Mouse (Mus musculus) neural tube, embryonic 15.5 days (tissue): ENCODE data around the gene Apoa4. TPM values are rescaled to one million over a fixed set of nuclear protein-coding genes. Genes with fewer than 3 reads are reported as not detected.

Experiments
- ATAC-seq: fragments of 200-750 bp; cut with Nextera tagmentation; 2 replicates; pipeline ENCODE4 v1.8.0; 2017; ENCODE audit warnings: mild to moderate bottlenecking, moderate TSS enrichment, moderate library complexity; ENCODE audit not compliant: low FRiP score
- H3K27ac ChIP-seq: fragments of 300-500 bp; sonication (generic); replicated peaks from 2 replicates; pipeline ENCODE4 v1.5.1; 2015; ENCODE audit warnings: mild to moderate bottlenecking, inconsistent platforms
- H3K27me3 ChIP-seq: fragments of 300-500 bp; sonication (generic); replicated peaks from 2 replicates; pipeline ENCODE4 v1.6.1; 2015; ENCODE audit warnings: inconsistent platforms
- H3K36me3 ChIP-seq: fragments of 300-500 bp; sonication (generic); 2 replicates; pipeline ENCODE4 v1.6.1; 2015; ENCODE audit warnings: inconsistent platforms
- H3K4me1 ChIP-seq: fragments of 300-500 bp; sonication (generic); 2 replicates; pipeline ENCODE4 v1.6.1; 2015; ENCODE audit warnings: inconsistent platforms
- H3K4me2 ChIP-seq: fragments of 300-500 bp; sonication (generic); 2 replicates; pipeline ENCODE4 v1.6.1; 2015; ENCODE audit warnings: inconsistent platforms, mild to moderate bottlenecking, moderate library complexity
- H3K4me3 ChIP-seq: fragments of 300-500 bp; sonication (generic); replicated peaks from 2 replicates; pipeline ENCODE4 v1.5.1; 2015; ENCODE audit warnings: mild to moderate bottlenecking, inconsistent platforms
- H3K9ac ChIP-seq: fragments of 300-500 bp; sonication (generic); replicated peaks from 2 replicates; pipeline ENCODE4 v1.6.1; 2015; ENCODE audit warnings: mild to moderate bottlenecking, inconsistent platforms
- H3K9me3 ChIP-seq: fragments of 300-500 bp; sonication (generic); replicated peaks from 2 replicates; pipeline ENCODE4 v1.6.1; 2016; ENCODE audit warnings: inconsistent platforms
- WGBS: fragments of 180-500 bp; shearing (Covaris S2); methylation state at CpG from one replicate; pipeline ENCODE4 v1.1.7; 2015; ENCODE audit warnings: mixed read lengths; 5-methylcytosine and 5-hydroxymethylcytosine counted together
- polyA plus RNA-seq: library from polyadenylated mRNA; unstranded; fragments of >200 nt; fragmentation: Nextera tagmentation; extraction: Ambion mirVana; gene quantifications from 2 replicates; pipeline ENCODE4 v1.2.1, GENCODE M21; 2015

Gene Apoa4
- polyA plus RNA-seq, 1 experiment from 2014 or later = not detected

GRCm38 (mm10) chr9:46257546-46257945 is 17.1 kb downstream of the Apoa4 start:
- Histone ChIP-seq H3K4me2 (no peak overlapping the region), H3K9ac (no peak overlapping the region), H3K27ac (no peak overlapping the region), H3K36me3 (no peaks in the 10 kb centered on the region), H3K4me3 (no peak overlapping the region), H3K4me1 (no peaks in the 10 kb centered on the region), H3K9me3 (no peaks in the 10 kb centered on the region), H3K27me3 (no peaks in the 10 kb centered on the region)
- 96% methylated on average over 3 of the region's 3 CpGs for WGBS
- no peak for ATAC-seq

- 89% methylated on average over 6 of the region's 6 CpGs for WGBS
- no peak overlapping the region for H3K9ac ChIP-seq
- H3K9me3 ChIP-seq = no peaks in the 10 kb centered on the region
- H3K4me2 ChIP-seq = no peak overlapping the region
- no peaks in the 10 kb centered on the region for H3K4me1 ChIP-seq
- H3K4me3 ChIP-seq = no peak overlapping the region
- H3K27ac ChIP-seq = no peak overlapping the region
- H3K27me3 ChIP-seq = no peaks in the 10 kb centered on the region
- H3K36me3 ChIP-seq = no peaks in the 10 kb centered on the region
- no peak for ATAC-seq
Measured at GRCm38 (mm10) chr9:46259111-46259510, 18.6 kb downstream of the Apoa4 start.

GRCm38 (mm10) chr9:46261131-46261530 is 20.6 kb downstream of the Apoa4 start:
- WGBS = 91% methylated on average over 7 of the region's 7 CpGs
- Histone ChIP-seq H3K27me3 (no peaks in the 10 kb centered on the region), H3K4me2 (no peak overlapping the region), H3K36me3 (no peaks in the 10 kb centered on the region), H3K27ac (no peak overlapping the region), H3K9me3 (no peaks in the 10 kb centered on the region), H3K9ac (no peak overlapping the region), H3K4me3 (no peak overlapping the region), H3K4me1 (no peaks in the 10 kb centered on the region)
- ATAC-seq = no peak

DNA sequence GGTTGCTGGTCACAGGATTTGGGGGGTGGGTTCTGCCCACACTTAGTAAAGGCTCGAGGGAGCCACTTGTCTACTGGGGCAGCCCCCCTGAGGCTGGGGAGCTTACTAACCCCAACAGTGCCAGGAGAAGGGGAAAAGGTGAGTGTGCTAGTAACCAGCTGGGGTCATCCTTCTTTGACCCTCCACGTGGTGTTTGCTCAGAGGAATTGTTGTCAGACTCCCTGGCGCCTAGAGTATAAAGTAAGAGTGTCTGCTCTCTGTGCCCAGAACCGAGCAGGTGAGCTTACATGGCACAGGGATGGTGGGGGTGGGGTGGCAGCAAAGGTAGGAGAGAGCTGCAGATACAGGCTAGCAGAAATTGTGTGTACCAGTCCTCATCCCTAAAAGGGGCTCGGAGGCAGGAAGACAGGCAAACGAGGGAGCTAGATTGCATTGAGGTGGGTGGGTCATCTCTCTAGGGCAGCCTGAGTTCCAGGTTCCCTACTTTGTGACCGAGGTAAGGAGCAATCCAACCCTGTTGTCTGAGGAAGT is 27.9 kb downstream of the Apoa4 start, which contains the start of gene Apoa5:
TSS of gene Apoa5 (plus strand) at position 291 of the 531 bp plus-strand sequence.
- peaks cover 25% of the 10 kb centered on the region for H3K27me3 ChIP-seq
- no peak for ATAC-seq
- H3K4me3 ChIP-seq = no peak within 1 kb of the TSS
- H3K4me2 ChIP-seq = no peak within 1 kb of the TSS
- H3K9me3 ChIP-seq = no peaks in the 10 kb centered on the region
- no peak within 1 kb of the TSS for H3K9ac ChIP-seq
- 57% methylated on average over 7 of the region's 7 CpGs for WGBS
- no peaks in the 10 kb centered on the region for H3K36me3 ChIP-seq
- H3K4me1 ChIP-seq = peaks cover 3% of the 10 kb centered on the region
- H3K27ac ChIP-seq = no peak within 1 kb of the TSS

DNA sequence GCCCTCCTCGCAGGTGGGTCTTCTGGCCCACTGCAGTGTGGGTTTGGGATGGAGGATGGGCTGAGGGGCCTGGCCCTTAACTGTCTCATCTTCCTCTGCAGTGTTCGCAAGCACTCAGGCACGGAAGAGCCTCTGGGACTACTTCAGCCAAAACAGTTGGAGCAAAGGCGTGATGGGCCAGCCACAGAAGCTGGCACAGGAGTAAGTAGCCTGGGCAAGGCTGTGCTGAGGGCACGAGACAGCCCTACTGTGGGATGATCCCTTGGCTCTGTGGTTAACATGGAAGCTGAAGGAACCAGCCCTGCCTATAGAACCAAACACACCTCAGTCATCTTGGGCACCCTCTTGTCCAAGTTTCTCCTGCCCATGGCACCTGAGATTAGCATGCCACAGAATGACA is 28.6 kb downstream of the Apoa4 start:
- no peak for ATAC-seq
- no peak overlapping the region for H3K9ac ChIP-seq
- 90% methylated on average over 5 of the region's 5 CpGs for WGBS

DNA sequence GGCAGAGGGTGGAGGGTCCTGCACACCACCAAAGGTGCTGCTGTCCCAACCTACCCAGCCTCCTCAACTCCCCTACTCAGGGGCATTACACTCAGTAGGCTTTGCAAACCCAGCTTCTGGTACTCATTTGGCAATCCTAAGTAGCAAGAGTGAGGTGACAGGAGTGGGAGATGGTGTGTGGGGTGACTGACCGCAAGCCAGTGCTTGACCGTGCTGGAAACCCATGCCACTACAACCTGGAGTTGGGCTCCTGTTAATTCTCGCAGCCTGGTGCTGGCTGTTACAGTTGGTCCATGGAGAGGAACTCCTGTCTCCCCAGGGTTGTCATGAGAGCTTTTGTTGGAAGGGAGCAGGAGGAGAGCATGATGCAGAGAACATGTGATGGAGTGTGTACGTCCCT is 30.3 kb downstream of the Apoa4 start:
- no peak overlapping the region for H3K27ac ChIP-seq
- H3K9me3 ChIP-seq = no peaks in the 10 kb centered on the region
- peaks cover 25% of the 10 kb centered on the region for H3K27me3 ChIP-seq
- ATAC-seq = no peak
- no peak overlapping the region for H3K9ac ChIP-seq
- no peak overlapping the region for H3K4me2 ChIP-seq
- H3K36me3 ChIP-seq = peaks cover 9% of the 10 kb centered on the region
- 90% methylated on average over 4 of the region's 4 CpGs for WGBS
- peaks cover 17% of the 10 kb centered on the region for H3K4me1 ChIP-seq
- H3K4me3 ChIP-seq = no peak overlapping the region

More for the DNA sequence above, 28.6 kb downstream of the Apoa4 start:
- H3K4me2 ChIP-seq = no peak overlapping the region
- no peaks in the 10 kb centered on the region for H3K9me3 ChIP-seq
- H3K27me3 ChIP-seq = peaks cover 25% of the 10 kb centered on the region
- no peak overlapping the region for H3K27ac ChIP-seq
- no peak overlapping the region for H3K4me3 ChIP-seq
- H3K36me3 ChIP-seq = no peaks in the 10 kb centered on the region
- peaks cover 10% of the 10 kb centered on the region for H3K4me1 ChIP-seq

GRCm38 (mm10) chr9:46272070-46272469 is 31.6 kb downstream of the Apoa4 start:
- no peak overlapping the region for H3K4me2 ChIP-seq
- H3K9me3 ChIP-seq = no peaks in the 10 kb centered on the region
- 90% methylated on average over 9 of the region's 9 CpGs for WGBS
- H3K9ac ChIP-seq = no peak overlapping the region
- ATAC-seq = no peak
- no peak overlapping the region for H3K27ac ChIP-seq
- H3K27me3 ChIP-seq = peaks cover 25% of the 10 kb centered on the region
- peaks cover 22% of the 10 kb centered on the region for H3K36me3 ChIP-seq
- peaks cover 17% of the 10 kb centered on the region for H3K4me1 ChIP-seq
- H3K4me3 ChIP-seq = 0 out of 2 replicates have a peak overlapping the region, but pooled peaks have one; percentile 80

DNA sequence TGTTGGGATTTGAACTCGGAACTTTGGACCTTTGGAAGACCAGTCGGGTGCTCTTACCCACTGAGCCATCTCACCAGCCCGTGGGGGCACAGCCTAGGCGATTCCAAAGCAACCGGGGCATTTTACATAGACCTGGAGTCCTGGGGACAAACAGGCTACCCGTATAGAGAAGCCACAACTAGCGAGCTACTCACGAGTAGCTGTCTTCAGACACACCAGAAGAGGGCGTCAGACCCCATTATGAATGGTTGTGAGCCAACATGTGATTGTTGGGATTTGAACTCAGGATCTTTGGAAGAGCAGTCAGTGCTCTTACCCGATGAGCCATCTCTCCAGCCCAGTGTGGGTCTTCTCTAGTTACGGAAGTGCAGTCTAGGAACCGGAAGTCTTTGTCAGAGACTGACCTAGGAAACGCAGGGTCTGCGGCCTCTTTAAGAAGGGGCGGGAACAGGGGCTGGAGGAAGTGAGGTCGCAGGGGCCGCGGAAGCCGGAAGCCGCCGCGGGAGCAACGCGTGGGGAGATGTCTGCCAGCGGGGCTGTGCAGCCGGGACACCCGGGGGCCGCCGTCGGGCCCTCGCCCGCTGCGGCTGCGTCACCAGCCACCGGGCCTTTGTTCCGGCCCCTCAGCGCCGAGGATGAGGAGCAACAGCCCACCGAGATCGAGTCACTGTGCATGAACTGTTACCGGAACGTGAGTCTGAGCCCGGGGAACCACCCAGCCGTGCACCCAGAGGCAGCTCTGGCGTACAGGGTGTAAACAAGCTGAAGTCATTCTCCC is 32.4 kb downstream of the Apoa4 start, which contains the start of gene Zpr1:
TSS of gene Zpr1 (plus strand) at position 388 of the 778 bp plus-strand sequence.
- no peaks in the 10 kb centered on the region for H3K9me3 ChIP-seq
- H3K4me3 ChIP-seq = peak within 1 kb of the TSS; percentile 80
- peak; percentile 94 for ATAC-seq
- H3K27ac ChIP-seq = peak within 1 kb of the TSS; percentile 71
- H3K27me3 ChIP-seq = peaks cover 25% of the 10 kb centered on the region
- 6% methylated on average over 45 of the region's 45 CpGs for WGBS
- H3K4me2 ChIP-seq = peak within 1 kb of the TSS; percentile 95
- peaks cover 30% of the 10 kb centered on the region for H3K36me3 ChIP-seq
- peak within 1 kb of the TSS; percentile 63 for H3K9ac ChIP-seq
- H3K4me1 ChIP-seq = peaks cover 17% of the 10 kb centered on the region

DNA sequence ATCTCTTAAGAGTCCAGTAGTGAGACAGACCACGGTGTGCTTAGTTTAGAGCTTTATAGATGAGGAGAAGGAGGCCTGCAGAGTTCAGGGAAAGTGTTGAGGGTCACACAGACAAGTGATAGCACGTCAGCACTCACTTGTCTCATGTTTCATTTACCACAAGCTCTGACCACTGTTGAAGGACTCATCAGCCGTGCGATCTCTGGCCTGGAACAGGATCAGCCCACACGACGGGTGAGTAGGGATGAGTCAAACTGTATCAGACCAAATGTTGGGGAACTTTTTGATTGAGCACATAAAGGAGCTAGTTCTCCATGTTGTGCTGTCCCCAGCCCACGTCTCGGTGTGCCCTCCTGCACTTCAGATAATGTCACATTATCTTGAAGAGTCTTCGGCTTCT is 34.0 kb downstream of the Apoa4 start:
- H3K9ac ChIP-seq = no peak overlapping the region
- ATAC-seq = no peak
- H3K4me2 ChIP-seq = peak overlapping the region; percentile 95; the same call in 1 of the 2 replicates
- H3K27ac ChIP-seq = no peak overlapping the region
- H3K4me3 ChIP-seq = peak overlapping the region; percentile 80; the same call in 1 of the 2 replicates
- peaks cover 15% of the 10 kb centered on the region for H3K27me3 ChIP-seq
- H3K9me3 ChIP-seq = no peaks in the 10 kb centered on the region
- peaks cover 17% of the 10 kb centered on the region for H3K4me1 ChIP-seq
- peaks cover 40% of the 10 kb centered on the region for H3K36me3 ChIP-seq
- WGBS = 94% methylated on average over 9 of the region's 9 CpGs

- H3K9me3 ChIP-seq = no peaks in the 10 kb centered on the region
- H3K36me3 ChIP-seq = peaks cover 47% of the 10 kb centered on the region
- under 1% methylated on average over 54 of the region's 55 CpGs for WGBS
- peak within 1 kb of the TSS; percentile 90 for H3K4me3 ChIP-seq
- H3K27me3 ChIP-seq = no peaks in the 10 kb centered on the region
- peaks cover 16% of the 10 kb centered on the region for H3K4me1 ChIP-seq
- ATAC-seq = peak; percentile 92
- peak within 1 kb of the TSS; percentile 85 for H3K27ac ChIP-seq
- H3K9ac ChIP-seq = peak within 1 kb of the TSS; percentile 83
- H3K4me2 ChIP-seq = peak within 1 kb of the TSS; percentile 83
Measured at GRCm38 (mm10) chr9:46282631-46283436, 42.3 kb downstream of the Apoa4 start, which contains the start of gene Bud13. Bud13 (plus strand) TSS chr9:46283008.
